Mouse (Mus musculus) gastrocnemius, postnatal 4 days (tissue): ENCODE data around the gene Ankmy1. TPM values are rescaled to one million over a fixed set of nuclear protein-coding genes. Genes with fewer than 3 reads are reported as not detected.

ENCODE experiments used
- DNase-seq, 2 experiments: peaks; one replicate each; pipeline ENCODE4 v3.0.0; 2021 to 2022; ENCODE audit warnings: low spot score in 2 of 2, mixed read lengths in 2 of 2
- microRNA-seq: library from miRNA; unstranded; fragments of <30 nt; microRNA quantifications from one replicate; pipeline ENCODE4 v1.2.0, GENCODE M21; 2021
- total RNA-seq, 2 experiments: library from RNA; stranded (reverse); gene quantifications; 2 replicates each; pipeline ENCODE4 v1.2.3; 2021

Gene Ankmy1
- total RNA-seq, 2 experiments from 2014 or later = 0.52 to 0.70 TPM

DNA sequence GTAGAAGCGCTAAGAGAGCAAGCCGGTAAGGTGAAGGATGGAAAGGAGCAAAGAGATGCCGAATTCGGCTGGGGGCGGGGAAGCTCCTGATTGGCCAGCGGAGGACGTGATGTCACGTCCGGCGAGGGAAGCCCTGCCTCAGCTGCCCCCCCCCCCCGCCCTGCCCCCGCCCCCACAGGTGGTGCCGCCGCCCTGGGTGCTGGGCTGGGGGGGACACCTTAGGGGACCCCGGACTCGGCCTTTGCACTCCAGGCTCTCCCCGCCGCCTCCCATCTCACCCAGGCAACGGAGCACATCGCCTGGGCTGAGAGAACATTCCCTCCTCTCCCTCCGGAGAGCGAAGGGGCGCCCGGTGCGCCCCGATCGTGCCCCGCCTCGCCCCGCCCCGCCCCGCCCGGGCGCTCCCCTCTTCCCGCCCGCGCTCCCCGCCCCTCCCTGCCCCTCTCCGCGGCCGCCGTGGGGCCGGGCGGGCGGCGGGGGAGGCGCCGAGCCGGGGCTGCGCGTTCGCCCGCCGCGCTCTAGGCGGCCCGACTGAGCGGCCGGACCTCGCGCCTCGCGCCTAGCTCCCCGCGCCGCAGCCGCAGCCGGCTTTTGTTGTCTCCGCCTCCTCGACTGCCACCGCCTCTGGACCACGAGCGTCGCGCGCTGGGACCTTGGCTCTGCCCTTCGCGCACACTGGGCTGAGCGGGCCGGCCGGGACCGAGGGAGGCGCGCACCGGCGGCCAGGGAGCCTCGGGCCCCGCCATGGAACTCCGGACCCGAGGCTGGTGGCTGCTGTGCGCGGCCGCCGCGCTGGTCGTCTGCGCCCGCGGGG lies 71.3 kb downstream of the Ankmy1 start, which contains the start of gene Gpc1:
Gene Gpc1 (plus strand): TSS at position 458 of the 814 bp plus-strand sequence.
- peak; percentile 50 to 73 for DNase-seq

GRCm38 (mm10) chr1:92830626-92831187 lies 72.0 kb downstream of the Ankmy1 start:
- no peak for DNase-seq

GRCm38 (mm10) chr1:92815756-92816294 lies 86.9 kb downstream of the Ankmy1 start:
- no peak for DNase-seq

DNA sequence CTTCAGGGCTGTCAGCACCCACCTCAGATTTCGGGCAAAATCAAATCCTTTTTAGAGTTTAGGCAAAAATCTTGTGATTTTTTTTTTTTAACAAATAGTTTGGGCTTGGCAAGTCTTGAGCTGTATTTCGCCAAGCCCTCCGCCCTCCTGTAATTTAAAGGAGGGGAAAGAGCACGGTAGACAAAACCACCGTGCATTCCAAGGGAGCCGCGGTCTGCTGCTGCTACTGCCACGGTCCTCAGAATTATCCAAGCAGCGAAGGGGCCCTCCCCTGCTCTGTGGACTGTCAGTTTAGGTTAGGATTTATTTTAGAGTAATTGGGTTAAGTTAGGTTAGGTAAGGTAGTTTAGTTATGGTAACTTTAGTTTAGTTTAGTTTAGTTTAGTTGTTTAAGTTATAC lies 87.6 kb downstream of the Ankmy1 start:
- DNase-seq = no peak

- DNase-seq = no peak
Measured at GRCm38 (mm10) chr1:92814319-92814718, 88.4 kb downstream of the Ankmy1 start.

Small RNAs within 50 kb of the gene (microRNA-seq; reads per million reads assigned to microRNA genes)
- gene Mir149 = 2,209 reads per million, percentile 83 among the genes with 10 or more reads in this experiment

Other genes starting within 250 kb of the Ankmy1 start
- gene Gpc1, start 71.3 kb downstream of the Ankmy1 start, total RNA-seq = 100 to 1,000 TPM; 238 to 250 TPM
- 10 to 100 TPM; 22.2 to 23.1 TPM for gene Dusp28, start 4.1 kb upstream of the Ankmy1 start, total RNA-seq
- 10 to 100 TPM; 63.6 to 65.5 TPM for gene Rnpepl1, start 7.9 kb upstream of the Ankmy1 start, total RNA-seq
- 10 to 100 TPM; 12.6 to 13.8 TPM for gene Capn10, start 31.5 kb upstream of the Ankmy1 start, total RNA-seq
- gene Gpr35, start 48.0 kb upstream of the Ankmy1 start, total RNA-seq = under 1 TPM; 0.13 to 0.66 TPM
- not detected for gene Aqp12, start 103.4 kb upstream of the Ankmy1 start, total RNA-seq
- 1 to 10 TPM; 6.3 to 6.9 TPM for gene Kif1a, start 199.0 kb upstream of the Ankmy1 start, total RNA-seq
- under 1 TPM in 1 of 2 experiments, not detected in 1; 0.78 TPM for gene Agxt, start 232.3 kb upstream of the Ankmy1 start, total RNA-seq